Mouse (Mus musculus) hindbrain, embryonic 16.5 days (tissue): ENCODE measurements around the gene Pou2af1. TPM values are rescaled to one million over a fixed set of nuclear protein-coding genes. Genes with fewer than 3 reads are reported as not detected.

Experiments
- polyA plus RNA-seq: library from polyadenylated mRNA; unstranded; fragments of >200 nt; fragmentation: Nextera tagmentation; extraction: Ambion mirVana; gene quantifications from 2 replicates; pipeline ENCODE4 v1.2.1, GENCODE M21; 2015

Pou2af1 gene
- polyA plus RNA-seq, 1 experiment from 2014 or later, result 0.30 TPM

Other genes starting within 250 kb of the Pou2af1 start
- 15.9 and 17.9 TPM in 2 replicates for gene Sik2, start 204.6 kb upstream of the Pou2af1 start, polyA plus RNA-seq
- gene Btg4, start 152.8 kb upstream of the Pou2af1 start, polyA plus RNA-seq, result not detected in 2 replicates
- 2.5 and 2.6 TPM in 2 replicates for gene Layn, start 136.6 kb upstream of the Pou2af1 start, polyA plus RNA-seq
- 1.0 and 1.9 TPM in 2 replicates for gene 4833427G06Rik, start 111.6 kb upstream of the Pou2af1 start, polyA plus RNA-seq
- gene Gm32742, start 48.2 kb upstream of the Pou2af1 start, polyA plus RNA-seq, result 0.02 and 0.03 TPM in 2 replicates
- gene Colca2, start 64.9 kb downstream of the Pou2af1 start, polyA plus RNA-seq, result 0.94 and 1.2 TPM in 2 replicates
- not detected in 2 replicates for gene 1810046K07Rik, start 115.2 kb downstream of the Pou2af1 start, polyA plus RNA-seq